Mouse (Mus musculus) kidney, adult 2 months (tissue): ENCODE data around the gene Tmx4. TPM values are rescaled to one million over a fixed set of nuclear protein-coding genes. Genes with fewer than 3 reads are reported as not detected.
"Not testable (repeated sequence)": the region's sequence is repeated elsewhere in the genome, so short reads cannot be mapped to it uniquely, and the experiment has no call there.

Source experiments
- DNase-seq: peaks from one replicate; pipeline ENCODE4 v3.0.0; 2021
- H3K27ac ChIP-seq: fragments of 200-500 bp; 2 replicates; pipeline ENCODE4 v1.5.1; 2012; ENCODE audit warnings: low read depth, low read length, control low read depth, inconsistent platforms; ENCODE audit not compliant: insufficient read depth
- H3K27me3 ChIP-seq: fragments of 200-500 bp; replicated peaks from 2 replicates; pipeline ENCODE4 v1.6.1; 2012; ENCODE audit warnings: mild to moderate bottlenecking, moderate library complexity, low read length, inconsistent platforms; ENCODE audit not compliant: control insufficient read depth, insufficient read depth
- H3K36me3 ChIP-seq: fragments of 200-500 bp; 2 replicates; pipeline ENCODE4 v1.6.1; 2012; ENCODE audit warnings: mild to moderate bottlenecking, moderate library complexity, low read length, inconsistent platforms; ENCODE audit not compliant: control insufficient read depth, insufficient read depth
- H3K4me1 ChIP-seq: fragments of 200-500 bp; 2 replicates; pipeline ENCODE4 v1.6.1; 2011; ENCODE audit warnings: low read length; ENCODE audit not compliant: control insufficient read depth, insufficient read depth
- H3K4me3 ChIP-seq: fragments of 200-500 bp; 2 replicates; pipeline ENCODE4 v1.5.1; 2011; ENCODE audit warnings: mild to moderate bottlenecking, low read depth, low read length, control low read depth; ENCODE audit not compliant: insufficient read depth
- CTCF ChIP-seq: fragments of 200-500 bp; conservative IDR thresholded peaks from 2 replicates; pipeline ENCODE4 v1.5.1; 2011; ENCODE audit warnings: low read depth, mild to moderate bottlenecking, control low read depth, low read length, moderate library complexity, mixed read lengths; ENCODE audit not compliant: insufficient read depth, insufficient read length
- POLR2A ChIP-seq: fragments of 200-500 bp; IDR thresholded peaks from one replicate; pipeline ENCODE4 v1.6.1; 2011; ENCODE audit warnings: low read depth, low read length, control low read depth
- WGBS: fragments of 180-500 bp; shearing (Covaris S2); methylation state at CpG from one replicate; pipeline ENCODE4 v1.1.7; 2018; 5-methylcytosine and 5-hydroxymethylcytosine counted together
- polyA plus RNA-seq: library from polyadenylated mRNA; depleted of rRNA; stranded (reverse); fragments of >200 nt; gene quantifications from 2 replicates; pipeline ENCODE4 v1.2.3, GENCODE M21; 2012

The Tmx4 gene
- polyA plus RNA-seq, 1 experiment: 6.2 TPM

DNA sequence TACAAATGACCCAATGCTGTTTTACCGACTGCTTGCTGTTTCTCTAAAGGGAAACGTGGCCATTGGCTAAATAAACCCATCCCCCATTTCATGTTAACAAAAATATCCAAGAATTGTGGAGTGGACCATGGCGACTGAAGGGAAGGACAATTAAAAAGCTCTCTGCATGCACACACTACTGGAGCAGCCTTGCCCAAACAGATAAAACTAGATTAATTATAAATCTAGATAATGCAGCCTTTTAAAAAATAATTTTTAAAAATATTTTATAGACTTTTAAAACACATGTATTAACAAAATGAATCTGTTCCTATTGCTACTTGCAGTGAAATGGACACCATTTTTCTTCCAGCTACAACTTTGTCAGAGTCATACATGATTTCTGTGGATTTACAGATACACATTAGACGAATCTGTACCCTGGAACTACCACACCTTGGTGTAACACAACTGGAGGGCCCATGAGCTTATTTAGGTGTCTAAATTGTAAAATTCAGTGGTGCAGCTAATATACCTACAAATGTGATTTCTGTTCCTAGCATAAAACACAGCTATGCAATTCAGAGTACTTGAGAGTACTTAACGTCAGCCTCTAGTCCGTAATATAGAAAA, 462 bp upstream of the Tmx4 start:
- Histone ChIP-seq H3K27me3 (no peaks in the 10 kb centered on the region), H3K27ac (no peak overlapping the region), H3K4me3 (no peak overlapping the region), H3K4me1 (no peaks in the 10 kb centered on the region; the same call in 1 of the 2 replicates), H3K36me3 (no peaks in the 10 kb centered on the region; the same call in 1 of the 2 replicates)
- TF ChIP-seq CTCF (no peak), POLR2A (no peak)
- no peak for DNase-seq
- WGBS: 40% methylated on average over 6 of the region's 6 CpGs

DNA sequence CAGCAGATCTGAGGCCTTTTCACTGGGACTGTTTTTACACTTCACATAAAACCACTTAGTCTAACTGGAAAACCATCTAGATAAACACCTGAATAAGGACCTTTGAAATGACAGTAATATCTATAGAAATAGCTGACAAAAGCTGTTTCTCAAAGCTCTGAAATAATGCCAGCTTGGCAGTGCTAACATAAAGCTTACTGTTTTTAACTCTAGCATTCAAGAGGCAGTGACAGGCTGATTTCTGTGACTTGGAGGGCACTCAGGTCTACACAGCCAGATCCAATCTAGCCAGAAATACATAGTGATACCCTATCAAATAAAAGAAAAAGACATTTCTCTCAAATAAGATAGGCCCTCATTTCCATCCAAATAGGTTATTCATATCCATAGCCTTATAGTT, 1.6 kb downstream of the Tmx4 start:
- H3K36me3 ChIP-seq: no peaks in the 10 kb centered on the region; the same call in 1 of the 2 replicates
- no peak overlapping the region for H3K4me3 ChIP-seq
- no peaks in the 10 kb centered on the region; the same call in 1 of the 2 replicates for H3K4me1 ChIP-seq
- no peaks in the 10 kb centered on the region for H3K27me3 ChIP-seq
- H3K27ac ChIP-seq: no peak overlapping the region
- TF ChIP-seq POLR2A (no peak), CTCF (no peak)
- DNase-seq: no peak

DNA sequence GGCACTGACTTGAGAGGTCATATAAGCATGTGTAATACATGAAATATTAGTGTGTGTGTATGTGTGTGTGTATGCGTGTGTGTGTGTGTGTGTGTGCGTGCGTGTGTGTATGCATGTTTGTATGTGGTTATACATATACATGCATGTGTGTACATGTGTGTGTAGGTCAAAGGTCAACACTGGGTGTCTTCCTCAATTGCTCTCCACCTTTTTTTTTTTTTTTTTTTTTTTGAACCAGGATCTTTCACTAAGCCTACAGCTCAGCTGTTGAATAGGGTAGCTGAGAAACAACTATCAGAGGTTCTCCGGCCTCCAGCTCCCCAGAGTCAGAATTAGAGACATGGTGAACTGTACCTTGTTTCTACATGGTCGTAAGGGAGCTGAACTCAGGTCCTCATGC, 2.6 kb downstream of the Tmx4 start:
- H3K27me3 ChIP-seq: no peaks in the 10 kb centered on the region
- TF ChIP-seq CTCF (no peak), POLR2A (no peak)

DNA sequence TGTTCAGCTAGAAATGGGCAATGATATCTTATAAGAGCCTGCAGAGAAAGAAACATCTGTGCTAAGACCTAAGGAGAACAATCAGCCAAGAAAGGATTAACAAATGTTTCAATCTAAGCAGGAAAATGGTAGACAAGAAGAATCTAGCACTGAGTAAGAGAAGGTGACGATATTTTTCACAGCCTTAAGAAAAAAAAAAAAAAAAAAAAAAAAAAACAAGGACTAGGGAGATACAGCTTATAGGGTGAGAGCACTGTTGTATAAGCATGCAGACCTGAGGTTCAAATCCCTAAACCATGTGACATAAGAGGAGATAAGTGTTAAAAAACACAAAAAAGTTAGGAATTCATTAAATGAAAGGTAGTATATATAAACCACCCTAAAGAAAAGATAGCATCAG, 3.5 kb downstream of the Tmx4 start:
- no peak for TF ChIP-seq CTCF
- TF ChIP-seq POLR2A: no peak
- no peaks in the 10 kb centered on the region; the same call in 1 of the 2 replicates for H3K36me3 ChIP-seq
- H3K4me3 ChIP-seq: no peak overlapping the region
- no peak for DNase-seq
- no peak overlapping the region for H3K27ac ChIP-seq
- no peaks in the 10 kb centered on the region; the same call in 1 of the 2 replicates for H3K4me1 ChIP-seq
- 87% methylated on average over 1 of the region's 1 CpGs for WGBS
- no peaks in the 10 kb centered on the region for H3K27me3 ChIP-seq

More for the DNA sequence above, 2.6 kb downstream of the Tmx4 start:
- no peak for DNase-seq
- Histone ChIP-seq H3K4me3 (no peak overlapping the region), H3K27ac (no peak overlapping the region), H3K4me1 (no peaks in the 10 kb centered on the region; the same call in 1 of the 2 replicates), H3K36me3 (no peaks in the 10 kb centered on the region; the same call in 1 of the 2 replicates)
- 96% methylated on average over 5 of the region's 5 CpGs for WGBS

DNA sequence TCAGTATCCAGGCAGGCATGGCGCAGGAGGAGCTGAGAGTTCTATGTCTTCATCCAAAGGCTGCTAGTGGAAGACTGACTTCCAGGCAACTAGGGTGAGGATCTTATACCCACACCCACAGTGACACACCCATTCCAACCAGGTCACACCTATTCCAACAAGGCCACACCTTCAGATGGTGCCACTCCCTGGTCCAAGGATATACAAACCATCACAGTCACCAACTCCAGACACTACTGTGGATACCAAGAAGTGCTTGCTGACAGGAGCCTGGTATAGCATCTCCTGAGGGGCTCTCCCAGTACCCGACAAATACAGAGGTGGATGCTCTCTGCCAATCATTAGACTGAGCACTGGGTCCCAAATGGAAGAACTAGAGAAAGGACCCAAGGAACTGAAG, 15.4 kb downstream of the Tmx4 start:
- H3K4me1 ChIP-seq, H3K36me3 ChIP-seq, DNase-seq, H3K4me3 ChIP-seq, H3K27ac ChIP-seq, H3K27me3 ChIP-seq: not testable (repeated sequence)
- WGBS: 99% methylated on average over 2 of the region's 2 CpGs

DNA sequence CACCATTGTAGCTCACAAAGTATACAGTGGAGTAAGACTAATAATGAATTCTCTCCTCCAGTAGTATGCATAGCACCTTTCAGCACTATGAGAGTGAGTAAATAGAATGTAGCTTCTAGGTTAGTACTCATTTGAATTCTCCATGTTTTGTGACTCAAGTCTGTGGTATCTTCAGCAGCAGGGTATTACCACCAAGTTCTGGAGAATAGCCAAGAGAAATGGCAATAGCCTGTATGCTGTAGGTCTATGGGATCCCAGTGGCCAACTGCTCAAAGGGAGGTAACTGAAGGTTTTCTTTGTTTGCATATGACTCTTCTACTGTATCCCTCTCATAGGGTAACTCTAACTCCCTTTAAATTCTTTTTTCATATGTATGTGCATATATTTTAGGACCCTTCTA, 39.0 kb downstream of the Tmx4 start:
- Histone ChIP-seq H3K4me1 (no peaks in the 10 kb centered on the region), H3K36me3 (no peaks in the 10 kb centered on the region), H3K27me3 (no peaks in the 10 kb centered on the region), H3K27ac (no peak overlapping the region), H3K4me3 (no peak overlapping the region)
- DNase-seq: no peak
- no peak for TF ChIP-seq CTCF
- no peak for TF ChIP-seq POLR2A

DNA sequence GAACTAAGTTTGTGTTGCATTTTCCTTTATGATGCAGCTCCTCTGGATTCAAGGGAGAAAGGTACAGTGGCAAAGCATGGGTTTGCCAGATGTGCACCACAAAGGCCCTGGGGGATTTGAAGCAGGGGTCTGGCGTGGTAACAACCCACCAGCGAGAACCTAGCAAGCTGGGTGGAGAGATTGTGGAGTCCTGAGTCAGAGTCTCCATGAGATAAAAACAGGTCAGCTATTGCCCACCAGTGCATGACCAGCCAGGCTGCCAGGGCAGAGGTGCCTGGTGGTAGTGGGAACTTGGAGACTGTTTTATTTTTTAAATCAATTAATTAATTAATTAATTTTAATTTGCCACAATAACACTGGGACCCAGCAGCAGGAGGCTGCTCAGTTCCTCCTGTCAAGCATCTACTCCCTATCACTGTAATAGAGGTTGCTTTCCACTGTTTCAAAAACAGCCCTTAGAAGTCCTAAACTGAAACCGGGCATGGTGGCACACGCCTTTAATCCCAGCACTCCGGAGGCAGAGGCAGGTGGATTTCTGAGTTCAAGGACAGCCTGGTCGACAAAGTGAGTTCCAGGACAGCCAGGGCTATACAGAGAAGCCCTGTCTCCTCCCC, 52.8 kb downstream of the Tmx4 start:
- H3K36me3 ChIP-seq: no peaks in the 10 kb centered on the region
- H3K27me3 ChIP-seq: no peaks in the 10 kb centered on the region
- no peaks in the 10 kb centered on the region for H3K4me1 ChIP-seq
- H3K27ac ChIP-seq: no peak overlapping the region
- no peak for TF ChIP-seq POLR2A
- no peak for TF ChIP-seq CTCF
- no peak overlapping the region for H3K4me3 ChIP-seq
- WGBS: 96% methylated on average over 6 of the region's 6 CpGs
- no peak for DNase-seq
